Mouse (Mus musculus) thymus, postnatal 0 days (tissue): ENCODE results near the gene E2f3. TPM values are rescaled to one million over a fixed set of nuclear protein-coding genes. Genes with fewer than 3 reads are reported as not detected.

Experiments
- DNase-seq: peaks from one replicate; pipeline ENCODE4 v3.0.0-alpha.2; 2015; ENCODE audit warnings: low spot score
- polyA plus RNA-seq: library from polyadenylated mRNA; unstranded; fragments of >200 nt; fragmentation: Nextera tagmentation; extraction: Ambion mirVana; gene quantifications from 2 replicates; pipeline ENCODE4 v1.2.1, GENCODE M21; 2015

E2f3 gene
- 7.1 and 7.5 TPM in 2 replicates for polyA plus RNA-seq

- peak; percentile 99 for DNase-seq
Observed at GRCm38 (mm10) chr13:29985855-29986755, at the start of gene E2f3. Gene E2f3, minus strand, starts transcription at chr13:29986063.

- DNase-seq, result no peak
Observed at GRCm38 (mm10) chr13:30034540-30034939, 48.7 kb upstream of the E2f3 start.

GRCm38 (mm10) chr13:30031684-30032335, 45.9 kb upstream of the E2f3 start:
- DNase-seq, result no peak

DNA sequence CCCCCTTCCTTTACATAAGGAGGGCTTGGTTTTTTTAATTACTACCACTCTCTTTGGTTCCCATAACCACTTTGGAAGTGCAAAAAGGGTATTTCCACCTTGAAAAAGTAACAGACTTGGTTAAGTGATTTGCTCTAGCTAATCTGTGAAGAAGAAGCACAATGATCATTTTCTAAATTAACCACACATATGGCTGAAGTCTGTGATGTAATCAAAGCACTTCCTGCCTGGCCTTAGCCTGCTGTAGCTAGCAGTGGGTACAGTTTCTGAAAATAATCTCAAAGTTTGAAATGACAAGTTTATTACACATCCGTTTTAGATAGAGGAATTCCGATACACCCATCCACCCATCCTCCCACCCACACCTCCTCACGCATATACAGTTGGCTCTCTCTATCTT, 42.0 kb upstream of the E2f3 start:
- no peak for DNase-seq

GRCm38 (mm10) chr13:30022487-30022886, 36.6 kb upstream of the E2f3 start:
- DNase-seq, result no peak

GRCm38 (mm10) chr13:30018573-30018972, 32.7 kb upstream of the E2f3 start:
- DNase-seq, result no peak

DNA sequence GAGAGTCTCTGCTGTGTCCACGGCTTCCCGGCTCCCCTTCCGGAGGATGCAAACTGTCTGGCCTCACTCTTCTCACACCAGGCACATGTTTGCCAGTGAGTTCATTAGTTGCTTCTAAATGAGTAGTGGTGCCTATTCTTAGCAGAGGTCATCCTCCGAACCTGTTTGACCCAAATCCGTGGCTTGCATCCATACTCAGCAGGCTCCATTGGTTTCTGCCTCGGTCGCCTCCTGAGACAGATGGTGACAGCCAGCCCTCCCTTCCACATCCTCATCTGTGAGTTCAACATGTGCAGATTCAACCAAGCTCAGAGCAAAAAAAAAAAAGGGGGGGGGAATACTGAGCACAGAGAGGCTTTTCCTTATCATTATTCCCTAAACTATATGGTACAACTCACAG, 31.7 kb upstream of the E2f3 start:
- no peak for DNase-seq

DNA sequence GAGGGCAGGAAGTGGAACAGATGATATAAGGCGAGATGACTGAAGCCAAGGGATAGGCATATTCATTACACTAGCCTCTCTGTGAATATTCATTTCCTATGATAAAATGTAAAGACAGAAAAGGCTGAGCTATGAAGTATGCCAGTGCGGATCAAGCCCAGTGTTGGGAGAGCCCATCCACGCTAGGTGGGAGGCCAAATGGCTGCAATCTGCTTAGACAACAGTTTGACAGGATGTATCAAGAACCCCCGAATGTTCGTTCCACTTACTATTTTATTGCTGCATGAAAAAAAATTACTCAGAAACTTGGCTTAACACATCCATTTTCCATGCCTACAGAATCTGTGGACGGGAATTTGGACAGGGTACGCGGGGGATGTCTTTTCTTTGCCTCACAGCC, 28.7 kb upstream of the E2f3 start:
- DNase-seq, result no peak

GRCm38 (mm10) chr13:30012226-30012625, 26.4 kb upstream of the E2f3 start:
- DNase-seq, result no peak

GRCm38 (mm10) chr13:30008738-30009137, 22.9 kb upstream of the E2f3 start:
- DNase-seq, result no peak

GRCm38 (mm10) chr13:30005422-30005821, 19.6 kb upstream of the E2f3 start:
- no peak for DNase-seq

DNA sequence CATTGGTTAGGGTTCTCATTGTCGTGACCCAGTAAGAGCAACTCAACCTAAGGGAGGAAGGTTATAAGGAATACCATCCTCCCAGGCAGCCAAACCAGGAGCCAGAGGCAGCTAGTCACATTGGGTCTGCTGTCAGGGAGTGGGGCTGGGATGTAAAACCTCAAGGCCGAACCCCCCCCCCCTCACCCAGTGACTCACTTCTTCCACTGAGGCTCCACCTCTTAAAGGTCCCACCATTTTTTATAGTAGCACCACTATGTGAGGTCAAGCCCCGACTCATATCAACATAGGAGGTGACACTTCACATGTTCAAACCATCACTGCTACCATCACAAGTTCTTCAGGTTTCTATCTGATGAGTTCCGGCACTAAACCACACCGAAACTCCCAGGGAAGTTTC, 19.0 kb upstream of the E2f3 start:
- no peak for DNase-seq

- peak; percentile 26 for DNase-seq
Observed at GRCm38 (mm10) chr13:30003169-30003568, 17.3 kb upstream of the E2f3 start.

GRCm38 (mm10) chr13:30001041-30001440, 15.2 kb upstream of the E2f3 start:
- no peak for DNase-seq

GRCm38 (mm10) chr13:29987956-29988355, 2.1 kb upstream of the E2f3 start:
- no peak for DNase-seq

DNA sequence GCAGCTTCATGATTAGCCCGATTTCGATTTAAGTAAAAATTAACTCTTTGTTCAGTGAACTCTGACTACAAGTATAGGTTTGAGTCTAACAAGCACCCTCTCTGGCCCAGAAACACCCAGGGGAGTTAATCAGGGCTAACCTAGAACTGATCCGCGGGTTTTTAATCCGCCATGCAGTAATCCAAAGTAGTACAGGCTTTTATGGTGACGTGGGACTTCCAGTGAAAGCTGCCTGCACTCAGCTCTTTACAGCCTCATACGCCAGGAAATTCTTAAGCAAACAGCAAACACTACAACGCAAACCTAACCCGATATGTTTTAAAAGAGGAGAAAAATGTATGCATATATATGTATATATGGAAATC, 875 bp upstream of the E2f3 start:
- DNase-seq, result no peak

DNA sequence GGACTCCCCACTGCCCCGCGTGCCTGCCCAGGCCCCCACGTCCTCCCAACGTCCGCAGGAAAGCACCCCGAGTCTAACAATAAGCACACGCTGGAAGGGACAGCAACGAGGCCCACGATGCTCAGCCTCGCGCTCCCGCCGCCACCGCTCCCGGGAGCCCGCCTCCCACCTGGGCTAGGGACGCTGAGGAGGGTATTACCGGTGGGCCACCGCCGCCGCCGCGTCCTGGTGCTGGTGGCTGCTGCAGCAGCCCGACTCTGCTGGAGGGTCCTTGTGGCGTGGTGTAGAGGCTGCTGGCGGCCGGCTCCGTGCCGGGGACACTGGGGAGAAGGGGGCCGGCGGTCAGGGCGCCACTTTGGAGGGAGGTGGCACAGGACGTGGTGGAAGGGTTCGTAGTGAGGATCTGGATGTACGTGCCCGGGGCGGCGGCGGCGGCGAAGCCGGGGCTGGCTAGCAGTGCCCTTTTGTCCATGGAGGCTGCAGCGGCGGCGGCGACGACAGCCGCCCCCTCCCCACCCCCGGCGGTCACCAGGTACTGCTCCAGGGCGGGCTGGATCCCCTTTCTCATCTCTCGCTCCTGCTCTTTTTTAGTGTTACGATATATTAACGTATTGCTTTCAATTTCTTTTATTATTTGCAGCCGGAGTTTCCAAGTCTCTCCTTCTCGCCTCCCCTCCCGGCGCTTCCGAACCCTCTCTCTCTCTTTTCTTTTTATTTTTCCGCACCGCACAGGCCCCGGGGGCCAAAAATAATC, 585 bp downstream of the E2f3 start:
- peak; percentile 49 for DNase-seq

- peak; percentile 87 for DNase-seq
Observed at GRCm38 (mm10) chr13:29984286-29985100, 1.4 kb downstream of the E2f3 start.

GRCm38 (mm10) chr13:29983523-29984191, 2.2 kb downstream of the E2f3 start:
- DNase-seq, result peak; percentile 48

DNA sequence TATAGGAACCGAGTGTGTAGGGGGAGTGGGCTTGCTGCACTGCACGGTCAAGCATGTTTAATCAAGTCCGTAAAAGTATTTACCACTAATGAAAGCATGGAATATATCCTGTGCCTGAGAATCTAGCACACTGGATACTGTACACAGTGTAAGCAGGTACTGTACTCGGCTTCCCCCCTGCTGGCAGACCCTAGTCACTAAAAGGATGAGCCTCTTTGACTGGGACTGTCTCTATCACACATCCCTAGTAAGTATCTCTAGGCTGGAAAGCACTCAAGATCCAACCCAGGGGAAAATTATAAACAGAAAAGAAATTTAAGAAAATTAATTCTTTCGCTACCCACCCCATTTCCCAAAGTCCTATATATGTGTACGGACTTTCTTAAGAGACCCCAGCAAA, 2.8 kb downstream of the E2f3 start:
- peak; percentile 65 for DNase-seq

DNA sequence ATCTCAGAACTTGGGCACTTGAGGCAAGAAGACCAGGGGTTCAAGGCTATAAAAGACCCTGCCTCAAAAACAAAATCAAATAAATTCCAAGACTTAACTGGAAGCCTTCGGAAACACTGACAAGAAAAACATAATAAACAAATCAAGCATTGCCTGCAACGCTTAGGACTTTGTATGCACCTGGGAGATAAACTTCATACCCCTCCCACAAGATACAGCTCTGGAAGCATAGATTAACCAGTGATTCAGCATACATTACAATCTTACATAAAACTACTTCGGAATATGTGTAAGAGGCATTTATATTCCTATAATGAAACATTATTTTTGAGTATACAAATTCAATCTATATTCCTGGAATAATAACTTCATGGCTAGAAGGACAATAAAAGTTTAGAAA, 3.5 kb downstream of the E2f3 start:
- no peak for DNase-seq
